Mouse (Mus musculus) lung, postnatal 10 days (tissue): ENCODE results near the gene Necap2.
A peak's percentile ranks its signal among the peaks of the same experiment; 100 is the strongest.

Source experiments
- DNase-seq: peaks from one replicate; pipeline ENCODE4 v3.0.0; 2021

The Necap2 gene

DNA sequence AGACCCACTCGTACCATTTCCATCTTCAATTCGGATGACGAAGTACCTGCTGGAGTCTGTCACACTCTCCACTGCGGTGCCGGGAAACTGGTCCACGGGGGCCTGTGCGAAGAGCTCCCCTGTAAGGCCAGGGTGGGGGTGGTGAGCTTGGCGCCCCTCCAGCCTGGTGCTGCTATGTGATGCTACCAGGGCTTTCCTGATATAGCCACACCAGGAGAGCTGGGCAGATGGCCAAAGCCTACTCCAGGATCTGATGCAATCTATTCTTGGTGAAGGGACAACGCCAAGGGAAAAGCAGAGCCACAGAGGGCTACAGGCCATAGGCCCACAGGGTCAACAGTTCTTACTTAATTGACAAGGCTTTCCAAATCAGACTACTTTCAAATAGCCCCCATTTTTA lies 4.5 kb downstream of the Necap2 start:
- DNase-seq, result peak; percentile 58

DNA sequence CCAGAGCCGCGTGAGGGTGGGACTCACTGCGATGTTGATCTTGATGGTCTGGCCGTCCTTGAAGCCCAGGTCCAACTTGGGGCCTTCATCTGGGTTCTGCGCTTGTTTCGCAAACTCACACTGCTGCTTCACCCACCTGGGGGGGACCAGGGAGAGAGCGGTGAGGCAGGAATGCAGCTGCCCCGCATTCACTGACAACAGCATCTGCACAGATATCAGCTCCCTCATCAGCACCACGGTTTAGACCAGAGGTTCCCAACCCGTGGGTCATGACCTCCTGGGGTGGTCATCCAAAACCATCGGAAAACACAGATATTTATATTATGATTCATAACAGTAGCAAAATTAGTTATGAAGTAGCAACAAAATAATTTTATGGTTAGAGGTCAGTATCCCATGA lies 5.7 kb downstream of the Necap2 start:
- DNase-seq, result no peak

DNA sequence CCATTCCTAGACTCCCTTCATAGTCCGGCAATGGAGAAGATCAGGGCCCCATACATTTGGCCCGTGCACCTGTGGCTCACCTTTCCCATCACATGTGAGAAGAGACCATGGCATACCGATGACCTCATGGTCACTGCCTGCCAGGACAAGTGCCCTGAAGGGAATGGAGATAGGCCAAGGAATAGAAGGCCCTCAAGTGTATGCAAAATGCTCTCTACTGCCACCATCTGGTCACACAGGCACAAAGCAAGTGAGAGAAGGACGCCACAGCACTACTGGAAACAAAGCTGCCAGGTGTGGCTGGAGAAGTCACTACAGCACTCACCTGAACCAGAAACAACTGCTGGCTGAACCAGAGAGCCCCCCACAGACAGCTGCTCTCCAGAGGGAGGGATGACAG lies 8.4 kb downstream of the Necap2 start:
- peak; percentile 78 for DNase-seq

DNA sequence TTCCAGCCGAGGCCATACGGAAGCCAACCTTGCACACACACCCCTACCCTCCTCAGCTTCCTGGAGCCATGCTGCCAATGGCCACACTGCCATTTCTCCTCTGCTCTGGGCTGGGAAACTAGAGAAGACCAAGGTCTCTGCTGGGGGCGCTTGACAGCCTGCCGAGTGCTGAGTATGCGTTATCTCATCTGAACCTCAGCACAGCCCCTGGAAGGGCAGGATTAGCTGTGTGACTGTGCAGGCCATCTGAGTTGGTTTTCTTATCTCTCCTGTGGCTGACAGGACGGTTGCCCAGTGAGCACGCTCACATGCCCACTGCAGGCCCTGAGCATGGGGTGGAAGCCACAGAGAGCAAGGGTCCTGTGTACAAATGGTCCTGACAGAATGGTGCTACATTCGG lies 9.5 kb downstream of the Necap2 start:
- no peak for DNase-seq

DNA sequence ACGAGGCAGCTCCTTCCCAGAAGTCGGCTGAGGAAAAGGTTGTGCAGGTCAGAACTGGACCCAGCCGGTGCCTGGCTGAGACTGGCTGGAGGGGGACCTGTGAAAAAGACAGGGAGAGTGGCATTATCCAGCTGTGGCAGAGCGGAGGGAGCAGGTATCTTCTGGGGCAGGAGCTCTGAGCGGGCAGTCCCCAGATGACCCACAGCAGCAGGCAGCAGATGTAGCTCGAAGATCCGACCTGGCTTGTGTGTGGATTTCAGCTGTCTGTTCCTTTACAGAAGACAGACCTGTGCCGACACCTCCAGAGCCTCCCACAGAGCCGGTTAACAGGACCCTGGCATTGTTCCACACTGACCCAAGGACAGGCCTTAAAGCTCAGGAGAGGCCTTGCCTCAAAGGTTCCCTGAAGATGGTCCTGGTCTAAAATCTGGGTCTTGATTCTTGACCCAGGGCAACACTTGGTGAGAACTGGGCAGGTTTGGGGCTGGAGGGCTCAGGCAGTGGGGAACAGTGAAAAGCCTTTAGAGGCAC lies 10.6 kb downstream of the Necap2 start:
- no peak for DNase-seq

DNA sequence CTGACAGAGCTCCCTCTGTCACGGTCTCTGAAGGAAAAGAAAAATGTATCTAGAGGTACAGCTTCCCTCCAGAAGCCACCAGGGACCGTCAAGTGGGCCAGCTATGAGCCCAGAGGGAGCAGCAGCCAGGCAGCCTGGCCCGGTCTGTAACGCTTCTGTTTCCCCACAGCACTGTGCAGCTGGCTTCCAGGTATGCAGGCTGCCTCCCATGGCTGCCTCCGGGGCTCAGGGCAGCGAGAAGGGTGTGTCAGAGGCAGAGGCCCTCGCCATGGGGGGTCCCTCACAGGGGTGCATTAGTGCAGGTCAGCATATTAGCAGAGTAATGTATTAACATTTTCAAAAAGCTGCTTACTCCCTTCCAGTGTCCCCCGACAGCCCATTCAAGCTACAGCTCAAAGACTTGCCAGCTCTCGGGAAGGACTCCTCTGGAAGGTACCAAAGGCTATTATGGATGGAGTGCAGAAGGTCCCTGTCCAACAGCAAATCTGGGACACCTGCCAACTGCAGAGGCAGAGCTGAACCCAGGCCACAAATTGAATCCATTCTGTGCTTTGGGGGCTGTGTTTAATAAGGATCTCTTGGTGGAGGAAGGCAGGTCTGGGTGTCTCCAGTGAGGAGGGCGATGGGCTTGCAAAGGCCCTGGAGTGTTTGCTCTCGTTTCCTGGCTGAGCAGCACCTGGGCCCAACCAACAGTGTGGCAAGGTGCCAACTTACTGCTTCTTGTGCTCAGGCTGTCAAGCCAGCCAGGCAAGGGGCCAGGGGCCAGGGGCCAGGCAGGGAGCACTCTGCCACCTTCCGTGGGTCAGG lies 11.2 kb downstream of the Necap2 start:
- peak; percentile 57 for DNase-seq

DNA sequence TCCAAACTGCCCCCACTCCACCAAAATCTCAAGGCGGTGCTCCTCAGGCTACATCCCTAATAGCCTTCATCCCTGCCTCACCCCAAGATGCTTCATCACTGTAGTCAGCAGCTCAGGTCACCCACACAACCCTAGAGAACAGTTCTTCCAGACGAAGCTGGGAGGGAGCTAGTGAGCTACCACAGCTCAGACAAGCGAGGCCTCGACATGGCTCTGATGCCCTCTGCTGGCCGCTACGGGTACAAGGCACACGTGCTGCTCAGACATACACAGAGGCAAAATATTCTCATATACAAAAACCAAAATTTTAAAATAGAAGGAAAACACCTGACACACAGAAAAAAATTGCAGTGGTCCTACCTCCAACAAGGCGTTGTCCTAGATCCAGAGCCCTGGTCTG lies 13.0 kb downstream of the Necap2 start:
- DNase-seq, result peak; percentile 92

DNA sequence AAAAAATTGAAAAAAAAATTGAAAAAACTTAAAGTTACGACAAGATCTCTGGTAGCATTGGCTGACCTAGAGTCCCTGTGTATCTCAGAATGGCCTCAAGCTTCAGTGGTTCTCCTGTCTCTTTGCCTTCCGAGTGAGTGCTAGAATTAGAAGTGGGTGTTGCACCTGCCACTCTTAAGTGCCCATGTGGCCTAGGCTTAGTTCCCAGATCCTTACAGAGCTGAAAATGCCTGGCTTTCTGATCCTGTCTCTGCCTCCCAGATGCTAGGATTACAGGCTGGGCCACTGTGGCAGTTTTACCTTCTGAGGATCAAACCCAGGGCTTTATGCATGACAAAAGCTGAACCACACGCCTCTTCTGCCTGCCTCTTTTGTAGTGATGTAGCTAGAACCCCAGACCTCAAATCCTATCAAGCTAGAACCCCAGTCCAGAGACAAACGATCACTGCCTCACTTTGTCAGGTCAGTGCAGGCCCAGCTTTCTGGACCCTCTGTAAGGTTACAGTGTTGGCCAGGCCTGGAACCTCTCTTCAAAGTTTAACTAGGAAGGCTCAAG lies 14.0 kb downstream of the Necap2 start:
- DNase-seq, result no peak

DNA sequence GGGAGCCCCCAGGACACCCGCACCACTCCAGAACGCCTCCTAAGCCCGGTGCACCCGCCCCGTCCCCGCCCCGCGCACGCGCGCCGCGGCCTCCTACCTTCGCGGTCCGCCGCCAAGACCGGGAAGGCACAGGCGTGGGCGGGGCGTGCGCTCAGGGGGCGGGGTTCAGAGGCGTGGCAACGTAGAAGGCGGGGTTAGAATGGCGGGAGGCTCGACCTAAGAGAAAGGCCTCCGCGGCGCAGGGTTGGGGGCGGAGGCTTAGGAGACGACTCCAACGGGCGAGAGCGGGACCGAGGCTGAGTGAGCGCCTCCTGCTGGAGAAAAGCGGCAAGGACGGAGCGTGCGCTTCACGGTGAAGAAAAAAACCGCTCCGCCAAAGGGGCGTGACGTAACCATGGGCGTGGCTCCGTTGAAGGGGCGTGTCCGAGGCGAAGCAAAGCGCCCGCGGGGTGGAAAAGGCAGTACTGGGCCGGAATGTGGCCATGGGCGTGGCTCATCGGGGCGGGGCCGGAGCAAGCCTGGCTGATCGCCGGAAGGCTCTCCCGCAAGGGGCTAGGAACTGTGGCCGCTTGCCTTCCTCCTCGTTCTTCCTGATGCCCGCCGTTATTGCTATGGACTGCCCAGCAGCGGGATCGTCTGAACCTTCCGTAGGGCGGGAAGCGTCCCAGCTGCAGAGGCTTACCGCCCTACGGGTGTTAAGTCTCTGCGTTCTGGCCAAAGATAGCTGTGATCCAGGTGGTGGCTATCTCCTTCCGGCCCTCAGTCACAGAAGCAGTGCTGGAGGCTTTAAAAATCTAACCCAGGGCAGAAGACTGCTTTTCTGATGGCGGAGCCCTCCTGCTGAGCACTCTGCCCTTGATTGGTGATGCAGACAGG lies 17.5 kb downstream of the Necap2 start, which contains the start of gene Crocc:
Gene Crocc, minus strand, starts transcription at position 125 of the 876 bp plus-strand sequence.
- peak; percentile 100 for DNase-seq

DNA sequence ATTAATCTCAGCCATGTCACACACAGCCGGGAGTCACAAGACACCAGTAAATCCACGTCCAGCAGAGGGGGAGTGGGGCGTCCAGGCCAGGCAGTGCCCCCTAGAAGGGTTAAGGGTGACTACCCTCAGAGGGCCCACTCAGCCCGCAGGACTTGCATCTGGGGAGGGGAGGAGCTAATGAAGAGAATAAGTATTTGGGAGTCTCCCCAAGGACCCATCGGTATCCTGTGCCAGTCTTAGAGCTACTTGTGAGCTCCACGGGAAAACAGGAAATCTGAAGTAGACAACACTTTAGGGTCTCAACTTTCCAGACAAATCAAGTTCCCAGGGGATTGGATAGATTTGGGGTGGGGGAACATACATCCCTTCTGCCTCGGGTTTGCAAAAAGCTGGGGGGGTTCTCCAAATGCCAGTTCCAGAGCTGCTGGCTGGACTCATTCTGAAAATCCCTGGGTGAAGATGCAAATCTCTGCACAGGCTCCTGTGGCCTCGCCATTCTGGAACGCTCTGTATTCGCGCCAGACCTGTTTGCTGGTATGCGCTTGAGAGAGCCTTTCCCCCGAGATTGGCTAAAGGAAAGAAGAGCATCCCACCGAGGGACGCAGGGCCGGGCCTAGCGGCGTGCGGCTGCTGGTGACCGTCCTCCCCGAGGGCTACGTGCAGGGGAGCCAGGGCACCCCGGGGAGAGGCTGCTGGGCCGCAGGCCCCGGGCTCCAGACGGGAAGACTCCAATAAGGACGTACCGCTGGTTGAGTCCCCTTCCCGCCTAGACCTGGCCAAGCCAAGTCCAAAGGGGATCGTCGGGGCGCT lies 18.3 kb downstream of the Necap2 start:
- DNase-seq, result peak; percentile 9

DNA sequence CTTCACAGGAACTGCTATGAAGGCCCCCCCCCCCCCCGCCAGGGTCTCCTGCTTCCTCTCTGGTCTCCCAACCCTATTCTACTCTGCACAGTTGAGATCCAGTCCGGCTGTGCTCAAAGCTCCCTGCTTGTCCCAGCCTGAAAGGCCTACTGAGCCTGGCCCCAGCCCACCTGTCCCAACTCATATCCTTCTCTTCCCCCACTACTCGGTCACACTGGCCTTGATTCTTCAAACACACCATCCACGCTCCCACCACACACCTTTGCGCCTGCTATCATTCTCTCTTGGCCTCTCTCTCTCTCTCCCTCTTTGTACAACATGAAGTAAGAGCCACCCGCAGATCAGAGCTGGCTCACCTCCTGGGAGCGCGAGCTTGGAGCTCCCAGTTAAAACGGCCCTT lies 19.3 kb downstream of the Necap2 start:
- DNase-seq, result no peak

DNA sequence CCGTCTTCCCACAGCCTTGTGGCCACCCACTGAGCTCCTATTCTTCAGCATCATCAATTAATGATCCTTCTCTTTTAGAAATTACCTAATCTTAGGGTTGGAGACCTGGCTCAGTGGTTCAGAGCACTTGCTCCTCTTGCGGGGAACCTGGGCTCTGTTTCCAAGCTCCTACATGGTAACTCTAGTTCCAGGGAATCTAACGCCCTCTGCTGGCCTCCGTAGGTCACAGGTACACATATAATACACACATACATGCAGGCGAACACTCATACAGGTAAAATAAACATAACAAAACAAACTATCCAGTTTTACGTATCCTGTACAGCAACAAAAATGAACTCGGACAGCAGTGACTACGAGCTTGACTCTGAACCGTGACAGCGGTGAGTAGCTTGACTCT lies 21.2 kb downstream of the Necap2 start:
- DNase-seq, result no peak

DNA sequence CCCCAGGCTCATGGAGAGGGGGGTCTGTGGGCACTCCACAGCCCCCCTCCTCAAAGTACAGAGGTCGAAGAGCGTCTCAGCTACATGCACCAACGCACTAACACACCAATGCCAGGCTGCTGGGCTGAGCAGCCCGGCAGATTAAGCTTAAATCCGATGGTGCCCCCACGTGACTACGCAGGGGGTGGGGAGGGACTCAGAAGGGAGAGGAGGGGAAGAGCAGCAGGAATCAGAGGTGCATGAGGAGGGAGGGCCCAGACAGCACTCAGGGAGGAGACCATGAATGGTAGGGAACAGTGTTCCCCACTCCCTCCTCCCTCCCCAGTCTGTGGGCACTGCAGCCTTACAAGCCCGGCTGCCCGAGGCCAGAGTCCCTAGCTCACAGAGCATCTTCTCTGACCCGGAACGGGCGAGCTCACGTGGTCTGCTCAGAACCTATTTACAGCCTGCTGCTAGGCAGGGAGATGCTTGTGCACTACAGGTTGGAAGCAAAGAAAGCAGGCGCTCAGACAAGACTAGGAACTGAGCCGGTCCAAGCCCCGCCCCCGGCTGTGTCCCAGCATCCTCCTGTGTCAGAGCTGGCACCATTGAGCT lies 24.5 kb downstream of the Necap2 start:
- no peak for DNase-seq

DNA sequence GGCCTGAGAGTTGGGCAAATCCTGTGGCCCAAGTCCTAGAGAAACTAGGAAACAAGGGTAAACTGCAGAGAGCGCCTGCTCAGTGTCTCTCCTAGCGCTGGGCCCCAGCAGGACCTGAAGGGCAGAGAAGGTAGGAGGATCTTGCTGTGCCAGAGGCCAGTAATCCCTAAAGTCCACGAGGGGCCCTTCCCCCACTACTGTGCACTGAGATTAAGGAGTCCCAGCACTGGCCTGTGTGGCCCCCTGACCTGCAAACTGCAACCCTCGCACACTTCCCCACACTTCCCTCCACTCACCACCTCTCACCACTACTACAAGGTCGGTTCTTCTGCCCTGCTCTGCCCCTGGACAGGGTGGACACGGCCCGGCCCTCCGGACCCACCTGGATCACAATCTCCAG lies 25.0 kb downstream of the Necap2 start:
- no peak for DNase-seq

DNA sequence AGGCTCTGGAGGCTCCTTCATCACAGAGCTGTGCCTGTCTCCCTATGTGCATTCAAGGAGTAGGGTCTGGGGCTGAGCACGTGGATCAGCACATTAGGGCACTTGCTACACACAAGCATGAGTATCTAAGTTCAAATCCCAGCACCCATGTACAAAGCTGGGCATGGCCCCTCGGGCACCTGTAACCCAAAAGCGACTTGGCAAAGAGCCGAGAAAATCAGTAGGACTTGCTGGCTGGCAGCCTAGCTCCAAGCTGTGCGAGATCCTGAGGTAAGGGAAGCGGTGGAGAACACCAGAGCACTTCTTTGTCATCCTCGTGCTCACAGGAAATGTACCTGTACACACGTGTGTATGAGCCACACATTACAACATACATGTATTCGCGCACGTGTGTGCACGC lies 25.7 kb downstream of the Necap2 start:
- no peak for DNase-seq

DNA sequence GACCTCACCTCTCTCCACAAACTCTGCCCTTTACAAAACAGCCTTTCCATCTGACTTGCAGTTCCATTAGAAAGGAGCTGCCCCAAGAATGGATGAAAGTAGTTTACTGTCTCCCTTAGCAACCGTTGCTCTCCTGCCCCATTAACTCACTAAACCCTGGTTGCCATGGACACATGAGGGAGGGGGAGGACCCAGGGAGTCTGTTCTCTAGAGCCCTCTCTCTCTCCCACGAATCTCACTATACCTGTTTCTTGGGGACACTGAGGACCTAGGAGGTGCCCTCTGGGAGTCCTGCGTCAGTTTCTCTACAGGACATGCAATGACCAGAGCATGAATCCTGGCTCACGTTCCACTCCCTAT lies 28.7 kb downstream of the Necap2 start:
- no peak for DNase-seq

DNA sequence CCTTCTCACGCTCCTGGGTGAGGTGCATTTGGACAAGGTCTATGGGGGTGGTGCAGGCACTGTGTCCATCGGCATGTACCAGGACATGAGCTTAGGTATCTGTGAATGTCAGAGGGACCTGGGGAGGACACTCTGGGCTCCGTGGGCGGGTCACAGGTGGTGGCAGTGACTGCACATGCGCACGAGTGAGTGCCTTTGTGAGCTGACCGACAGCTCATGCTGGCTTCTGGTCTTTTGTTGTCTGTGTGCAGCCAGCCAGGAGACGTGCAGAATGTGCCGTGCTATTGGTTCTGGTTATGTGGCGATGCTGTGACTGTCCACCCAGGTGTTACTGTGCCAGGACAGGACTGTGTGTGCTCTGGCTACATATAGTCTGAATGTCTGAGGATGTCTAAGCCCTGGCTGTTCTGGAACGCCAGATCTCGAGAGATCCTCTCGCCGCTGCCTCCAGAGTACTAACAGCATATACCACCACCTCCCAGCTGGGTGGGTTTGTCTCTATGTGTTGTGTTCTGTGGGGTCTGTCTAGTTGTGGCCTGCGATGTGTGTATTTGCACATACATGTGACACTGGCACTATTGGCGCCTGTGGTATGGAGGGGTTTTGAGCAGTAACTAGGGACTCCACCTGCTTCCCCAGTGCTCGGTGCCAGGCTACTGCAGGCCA lies 29.2 kb downstream of the Necap2 start:
- DNase-seq, result no peak

DNA sequence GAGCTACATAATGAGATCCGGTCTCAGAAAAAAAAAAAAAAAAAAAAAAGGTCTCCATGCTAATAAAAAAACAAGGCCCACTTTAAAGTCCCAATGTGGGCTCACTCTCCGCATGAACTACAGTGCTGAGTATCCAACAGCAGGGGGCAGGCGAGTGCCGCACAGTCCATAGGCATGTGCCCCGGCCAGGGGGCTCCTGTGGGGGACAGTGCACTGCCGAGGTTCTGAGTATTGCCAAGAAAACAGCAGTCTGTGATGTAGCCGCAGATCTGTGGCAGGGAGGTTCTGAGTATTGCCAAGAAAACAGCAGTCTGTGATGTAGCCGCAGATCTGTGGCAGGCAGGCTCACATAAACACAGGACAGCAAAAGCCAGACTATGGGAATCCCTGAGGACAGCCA lies 33.3 kb downstream of the Necap2 start:
- DNase-seq, result peak; percentile 90

DNA sequence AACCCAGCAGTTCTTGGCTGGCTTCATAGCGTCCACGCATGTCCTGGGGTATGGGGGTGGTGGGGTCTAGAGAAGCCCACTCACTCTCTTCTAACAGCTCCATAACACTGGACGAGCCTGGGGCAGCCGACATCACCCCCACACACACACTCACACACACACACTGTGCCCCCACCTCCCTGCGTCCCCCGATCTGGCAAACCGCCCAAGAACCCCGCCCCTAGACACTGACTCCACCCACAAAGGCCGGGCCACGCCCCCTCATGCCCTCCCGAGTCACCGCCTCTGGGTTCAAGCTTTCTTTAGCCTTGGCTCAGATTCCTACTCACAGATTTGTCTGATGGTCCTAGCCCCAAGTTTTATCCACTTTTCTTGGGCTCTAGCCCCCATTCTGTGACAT lies 37.0 kb downstream of the Necap2 start:
- peak; percentile 44 for DNase-seq

DNA sequence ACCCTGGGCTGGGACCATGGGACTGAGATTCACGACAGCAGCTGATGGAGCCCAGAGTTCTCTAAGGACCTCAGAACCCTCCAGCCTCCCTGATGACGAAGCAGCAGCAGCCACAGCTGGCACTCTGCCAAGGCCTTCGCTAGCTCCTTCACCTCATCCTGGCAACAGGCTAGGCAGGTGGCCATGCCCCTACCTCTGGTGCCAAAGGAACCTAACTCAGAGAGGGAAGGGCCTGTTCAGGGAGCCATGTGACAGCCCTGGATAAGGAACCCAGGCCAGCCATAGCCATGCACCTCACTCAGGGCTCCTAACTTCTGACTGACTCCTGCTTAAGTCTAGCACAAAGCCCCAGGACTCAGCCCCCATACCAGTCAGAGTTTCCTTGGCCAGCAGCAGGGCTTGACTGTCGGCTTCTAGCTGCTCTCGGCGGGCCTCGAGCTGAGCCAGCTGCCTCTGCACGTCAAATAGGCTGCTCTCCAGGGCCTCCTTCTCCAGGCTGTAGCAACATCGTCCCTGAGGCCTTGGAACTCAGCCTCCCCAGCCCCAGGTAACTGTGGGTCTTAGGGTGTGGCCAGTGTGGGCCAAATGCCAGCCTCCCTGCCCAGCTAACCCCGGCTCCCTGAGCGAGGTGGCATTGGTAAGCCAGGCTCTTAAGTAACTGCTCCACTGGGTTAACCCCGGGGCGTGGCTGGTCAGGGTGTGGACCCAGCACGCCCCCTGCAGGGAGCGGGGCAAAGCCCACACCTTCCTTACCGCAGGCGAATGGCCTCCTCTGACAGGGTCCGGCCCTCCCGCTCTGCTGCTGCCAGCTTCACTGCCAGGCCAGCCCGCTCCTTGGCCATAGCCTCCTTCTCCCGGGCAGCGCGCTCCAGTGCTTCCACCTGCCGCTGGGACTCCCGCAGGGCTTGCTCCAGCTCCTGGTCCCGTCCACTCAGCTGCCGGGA lies 44.3 kb downstream of the Necap2 start:
- DNase-seq, result peak; percentile 63

DNA sequence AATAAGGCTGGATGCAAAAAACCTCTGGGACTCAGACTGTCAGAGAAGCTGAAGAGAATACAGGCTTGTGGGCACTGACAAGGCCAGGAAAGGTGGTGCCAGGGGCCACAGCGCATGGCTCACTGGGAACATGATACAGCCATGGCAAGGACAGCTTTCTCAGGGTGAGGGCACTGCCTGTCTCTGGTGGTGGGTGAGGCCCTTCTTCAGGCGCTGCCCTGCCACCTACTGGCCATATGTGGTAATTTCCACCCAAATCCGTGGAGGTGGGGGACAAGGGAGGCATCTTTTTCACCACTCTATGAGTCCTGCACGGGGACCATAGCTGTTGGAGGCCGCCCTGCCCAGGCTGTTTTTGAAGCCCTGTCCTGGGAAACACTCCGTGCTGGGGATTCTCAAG lies 46.4 kb downstream of the Necap2 start:
- DNase-seq, result peak; percentile 91
